Mouse (Mus musculus) olfactory bulb, adult 2 months (tissue): ENCODE measurements around the gene Gcm2. TPM values are rescaled to one million over a fixed set of nuclear protein-coding genes. Genes with fewer than 3 reads are reported as not detected.

Experiments
- H3K27ac ChIP-seq: fragments of 200-500 bp; 2 replicates; pipeline ENCODE4 v1.5.1; 2012; ENCODE audit warnings: low read depth, low read length; ENCODE audit not compliant: insufficient read depth
- H3K4me1 ChIP-seq: fragments of 200-500 bp; 2 replicates; pipeline ENCODE4 v1.6.1; 2012; ENCODE audit warnings: low read length; ENCODE audit not compliant: control insufficient read depth, insufficient read depth
- H3K4me3 ChIP-seq: fragments of 200-500 bp; 2 replicates; pipeline ENCODE4 v1.5.1; 2012; ENCODE audit warnings: mild to moderate bottlenecking, low read depth, low read length, moderate library complexity; ENCODE audit not compliant: insufficient read depth
- CTCF ChIP-seq: fragments of 200-500 bp; IDR thresholded peaks from 2 replicates; pipeline ENCODE4 v1.5.1; 2012; ENCODE audit warnings: low read depth, mild to moderate bottlenecking, low read length, moderate library complexity; ENCODE audit not compliant: insufficient read depth
- POLR2A ChIP-seq: fragments of 200-500 bp; IDR thresholded peaks from 2 replicates; pipeline ENCODE4 v1.6.1; 2012; ENCODE audit warnings: mild to moderate bottlenecking, low read depth, low read length, moderate library complexity; ENCODE audit not compliant: insufficient read depth
- WGBS: fragments of 180-500 bp; shearing (Covaris S2); methylation state at CpG from one replicate; pipeline ENCODE4 v1.1.7; 2018; 5-methylcytosine and 5-hydroxymethylcytosine counted together
- polyA plus RNA-seq: library from polyadenylated mRNA; stranded (reverse); fragments of >200 nt; gene quantifications from 2 replicates; pipeline ENCODE4 v1.2.4, GENCODE M21; 2012; ENCODE audit warnings: low replicate concordance; ENCODE audit not compliant: missing spikeins, insufficient read depth, insufficient read length

Gene Gcm2
- polyA plus RNA-seq, 1 experiment: not detected

- no peak for TF ChIP-seq CTCF
- no peak for TF ChIP-seq POLR2A
- WGBS: 30% methylated on average over 14 of the region's 14 CpGs
- peaks cover 4% of the 10 kb centered on the region; the same call in 1 of the 2 replicates for H3K4me1 ChIP-seq
- H3K4me3 ChIP-seq: no peak within 1 kb of the TSS
- no peak within 1 kb of the TSS for H3K27ac ChIP-seq
Measured at GRCm38 (mm10) chr13:41113940-41114339, 3.1 kb upstream of the Gcm2 start, which contains the start of gene Sycp2l. Sycp2l (plus strand) TSS chr13:41114307.

- TF ChIP-seq CTCF: no peak
- TF ChIP-seq POLR2A: no peak
- 98% methylated on average over 13 of the region's 13 CpGs for WGBS
- Histone ChIP-seq H3K4me3 (no peak overlapping the region), H3K4me1 (no peaks in the 10 kb centered on the region), H3K27ac (no peak overlapping the region)
Measured at GRCm38 (mm10) chr13:41105541-41105940, 5.3 kb downstream of the Gcm2 start.

- Histone ChIP-seq H3K4me1 (no peaks in the 10 kb centered on the region), H3K27ac (no peak overlapping the region), H3K4me3 (no peak overlapping the region)
- TF ChIP-seq POLR2A: no peak
- TF ChIP-seq CTCF: no peak
- WGBS: 75% methylated on average over 12 of the region's 12 CpGs
Measured at GRCm38 (mm10) chr13:41103841-41104525, 6.9 kb downstream of the Gcm2 start.

GRCm38 (mm10) chr13:41100031-41100430 lies 10.8 kb downstream of the Gcm2 start:
- no peaks in the 10 kb centered on the region for H3K4me1 ChIP-seq
- H3K27ac ChIP-seq: no peak overlapping the region
- no peak overlapping the region for H3K4me3 ChIP-seq
- TF ChIP-seq POLR2A (no peak), CTCF (no peak)
- WGBS: 96% methylated on average over 2 of the region's 2 CpGs

- no peak overlapping the region for H3K4me3 ChIP-seq
- 87% methylated on average over 15 of the region's 15 CpGs for WGBS
- H3K4me1 ChIP-seq: no peaks in the 10 kb centered on the region
- H3K27ac ChIP-seq: no peak overlapping the region
- TF ChIP-seq POLR2A (no peak), CTCF (no peak)
Measured at GRCm38 (mm10) chr13:41098325-41098724, 12.5 kb downstream of the Gcm2 start.

GRCm38 (mm10) chr13:41097324-41098058 lies 13.3 kb downstream of the Gcm2 start:
- 79% methylated on average over 16 of the region's 16 CpGs for WGBS
- TF ChIP-seq POLR2A (no peak), CTCF (no peak)
- H3K4me1 ChIP-seq: no peaks in the 10 kb centered on the region
- no peak overlapping the region for H3K4me3 ChIP-seq
- no peak overlapping the region for H3K27ac ChIP-seq

GRCm38 (mm10) chr13:41094160-41094559 lies 16.7 kb downstream of the Gcm2 start:
- Histone ChIP-seq H3K27ac (no peak overlapping the region), H3K4me1 (no peaks in the 10 kb centered on the region), H3K4me3 (no peak overlapping the region)
- TF ChIP-seq CTCF (no peak), POLR2A (no peak)
- 76% methylated on average over 10 of the region's 10 CpGs for WGBS

GRCm38 (mm10) chr13:41091271-41091670 lies 19.6 kb downstream of the Gcm2 start:
- no peak for TF ChIP-seq POLR2A
- TF ChIP-seq CTCF: no peak
- Histone ChIP-seq H3K27ac (no peak overlapping the region), H3K4me1 (no peaks in the 10 kb centered on the region), H3K4me3 (no peak overlapping the region)
- WGBS: 56% methylated on average over 10 of the region's 10 CpGs

- TF ChIP-seq POLR2A (no peak), CTCF (no peak)
- Histone ChIP-seq H3K27ac (no peak overlapping the region), H3K4me3 (no peak overlapping the region), H3K4me1 (no peaks in the 10 kb centered on the region; the same call in 1 of the 2 replicates)
Measured at GRCm38 (mm10) chr13:41088746-41089145, 22.1 kb downstream of the Gcm2 start.

- no peak overlapping the region for H3K27ac ChIP-seq
- no peak for TF ChIP-seq POLR2A
- TF ChIP-seq CTCF: no peak
- H3K4me1 ChIP-seq: no peaks in the 10 kb centered on the region; the same call in 1 of the 2 replicates
- H3K4me3 ChIP-seq: no peak overlapping the region
- 32% methylated on average over 2 of the region's 2 CpGs for WGBS
Measured at GRCm38 (mm10) chr13:41085140-41085539, 25.7 kb downstream of the Gcm2 start.
